Mouse (Mus musculus) limb, embryonic 15.5 days (tissue): ENCODE results near the gene Ugt1a6b. TPM values are rescaled to one million over a fixed set of nuclear protein-coding genes. Genes with fewer than 3 reads are reported as not detected.
A peak's percentile ranks its signal among the peaks of the same experiment; 100 is the strongest.

Experiments
- ATAC-seq: fragments of 200-750 bp; cut with Nextera tagmentation; 2 replicates; pipeline ENCODE4 v1.8.0; 2017; ENCODE audit warnings: low read depth, moderate TSS enrichment; ENCODE audit not compliant: insufficient number of reproducible peaks, low FRiP score, low TSS enrichment
- H3K27ac ChIP-seq: fragments of 300-500 bp; sonication (generic); 2 replicates; pipeline ENCODE4 v1.5.1; 2015; ENCODE audit warnings: moderate library complexity, mild to moderate bottlenecking, inconsistent platforms
- H3K27me3 ChIP-seq: fragments of 300-500 bp; sonication (generic); 2 replicates; pipeline ENCODE4 v1.6.1; 2015; ENCODE audit warnings: inconsistent platforms
- H3K36me3 ChIP-seq: fragments of 300-500 bp; sonication (generic); 2 replicates; pipeline ENCODE4 v1.6.1; 2015; ENCODE audit warnings: inconsistent platforms
- H3K4me1 ChIP-seq: fragments of 300-500 bp; sonication (generic); 2 replicates; pipeline ENCODE4 v1.6.1; 2015; ENCODE audit warnings: inconsistent platforms
- H3K4me2 ChIP-seq: fragments of 300-500 bp; sonication (generic); 2 replicates; pipeline ENCODE4 v1.6.1; 2015; ENCODE audit warnings: mild to moderate bottlenecking, inconsistent platforms
- H3K4me3 ChIP-seq: fragments of 300-500 bp; sonication (generic); 2 replicates; pipeline ENCODE4 v1.5.1; 2015; ENCODE audit warnings: mild to moderate bottlenecking, inconsistent platforms
- H3K9ac ChIP-seq: fragments of 300-500 bp; sonication (generic); 2 replicates; pipeline ENCODE4 v1.6.1; 2015; ENCODE audit warnings: inconsistent platforms
- H3K9me3 ChIP-seq: fragments of 300-500 bp; sonication (generic); 2 replicates; pipeline ENCODE4 v1.6.1; 2016; ENCODE audit warnings: inconsistent platforms
- WGBS: fragments of 180-500 bp; shearing (Covaris S2); methylation state at CpG from one replicate; pipeline ENCODE4 v1.1.7; 2015; 5-methylcytosine and 5-hydroxymethylcytosine counted together
- polyA plus RNA-seq: library from polyadenylated mRNA; unstranded; fragments of >200 nt; fragmentation: Nextera tagmentation; extraction: Ambion mirVana; gene quantifications from 2 replicates; pipeline ENCODE4 v1.2.1, GENCODE M21; 2015

Gene Ugt1a6b
- polyA plus RNA-seq, 1 experiment from 2014 or later: 1.00 TPM

- Histone ChIP-seq H3K27me3 (no peaks in the 10 kb centered on the region), H3K9me3 (no peaks in the 10 kb centered on the region), H3K36me3 (peaks cover 81% of the 10 kb centered on the region), H3K4me3 (no peak overlapping the region), H3K9ac (no peak overlapping the region), H3K4me1 (peaks cover 14% of the 10 kb centered on the region), H3K27ac (no peak overlapping the region; the same call in 1 of the 2 replicates), H3K4me2 (no peak overlapping the region)
- WGBS: 70% methylated on average over 4 of the region's 4 CpGs
- 0 out of 2 replicates have a peak, but pooled peaks have one; percentile 1 for ATAC-seq
Observed at GRCm38 (mm10) chr1:88262255-88262654, 159.2 kb downstream of the Ugt1a6b start.

- no peaks in the 10 kb centered on the region for H3K27me3 ChIP-seq
- WGBS: 68% methylated on average over 6 of the region's 6 CpGs
- no peaks in the 10 kb centered on the region for H3K9me3 ChIP-seq
- no peak for ATAC-seq
- no peak overlapping the region for H3K4me3 ChIP-seq
- 0 out of 2 replicates have a peak overlapping the region, but pooled peaks have one; percentile 0 for H3K27ac ChIP-seq
- peaks cover 14% of the 10 kb centered on the region for H3K4me1 ChIP-seq
- peaks cover 88% of the 10 kb centered on the region for H3K36me3 ChIP-seq
- no peak overlapping the region for H3K9ac ChIP-seq
- H3K4me2 ChIP-seq: no peak overlapping the region
Observed at GRCm38 (mm10) chr1:88262961-88263360, 159.9 kb downstream of the Ugt1a6b start.

GRCm38 (mm10) chr1:88263778-88264177 is 160.7 kb downstream of the Ugt1a6b start:
- no peak overlapping the region for H3K27ac ChIP-seq
- no peaks in the 10 kb centered on the region for H3K9me3 ChIP-seq
- ATAC-seq: no peak
- H3K27me3 ChIP-seq: no peaks in the 10 kb centered on the region
- no peak overlapping the region for H3K9ac ChIP-seq
- H3K4me1 ChIP-seq: peaks cover 14% of the 10 kb centered on the region
- no peak overlapping the region for H3K4me3 ChIP-seq
- WGBS: 92% methylated on average over 5 of the region's 5 CpGs
- no peak overlapping the region for H3K4me2 ChIP-seq
- H3K36me3 ChIP-seq: peaks cover 97% of the 10 kb centered on the region

GRCm38 (mm10) chr1:88264237-88264868 is 161.3 kb downstream of the Ugt1a6b start:
- Histone ChIP-seq H3K4me3 (no peak overlapping the region), H3K4me2 (no peak overlapping the region), H3K27me3 (no peaks in the 10 kb centered on the region), H3K27ac (no peak overlapping the region), H3K4me1 (peaks cover 10% of the 10 kb centered on the region), H3K9ac (no peak overlapping the region), H3K9me3 (no peaks in the 10 kb centered on the region), H3K36me3 (peaks cover 99% of the 10 kb centered on the region)
- no peak for ATAC-seq
- 86% methylated on average over 7 of the region's 7 CpGs for WGBS

GRCm38 (mm10) chr1:88264869-88265240 is 161.8 kb downstream of the Ugt1a6b start:
- H3K36me3 ChIP-seq: peaks cover 99% of the 10 kb centered on the region
- whole genome bisulfite sequencing: 77% methylated on average over 4 of the region's 4 CpGs
- peaks cover 7% of the 10 kb centered on the region for H3K4me1 ChIP-seq
- no peak for ATAC-seq
- no peak overlapping the region for H3K27ac ChIP-seq
- no peak overlapping the region for H3K4me2 ChIP-seq
- no peaks in the 10 kb centered on the region for H3K9me3 ChIP-seq
- H3K27me3 ChIP-seq: no peaks in the 10 kb centered on the region
- no peak overlapping the region for H3K4me3 ChIP-seq
- H3K9ac ChIP-seq: no peak overlapping the region

GRCm38 (mm10) chr1:88266123-88266522 is 163.1 kb downstream of the Ugt1a6b start:
- 90% methylated on average over 13 of the region's 13 CpGs for WGBS
- no peak overlapping the region for H3K4me3 ChIP-seq
- H3K9ac ChIP-seq: no peak overlapping the region

GRCm38 (mm10) chr1:88267489-88267888 is 164.4 kb downstream of the Ugt1a6b start:
- Histone ChIP-seq H3K9me3 (no peaks in the 10 kb centered on the region), H3K27ac (no peak overlapping the region), H3K36me3 (peaks cover 87% of the 10 kb centered on the region), H3K4me1 (no peaks in the 10 kb centered on the region), H3K27me3 (no peaks in the 10 kb centered on the region), H3K9ac (no peak overlapping the region), H3K4me3 (no peak overlapping the region), H3K4me2 (no peak overlapping the region)
- ATAC-seq: 0 out of 2 replicates have a peak, but pooled peaks have one; percentile 0
- WGBS: 92% methylated on average over 6 of the region's 6 CpGs

More at GRCm38 (mm10) chr1:88266123-88266522, 163.1 kb downstream of the Ugt1a6b start:
- Histone ChIP-seq H3K4me2 (no peak overlapping the region), H3K27ac (no peak overlapping the region), H3K4me1 (peaks cover 7% of the 10 kb centered on the region; the same call in 1 of the 2 replicates), H3K9me3 (no peaks in the 10 kb centered on the region), H3K27me3 (no peaks in the 10 kb centered on the region), H3K36me3 (peaks cover 90% of the 10 kb centered on the region)
- ATAC-seq: no peak

GRCm38 (mm10) chr1:88268070-88268469 is 165.0 kb downstream of the Ugt1a6b start:
- no peak overlapping the region for H3K4me3 ChIP-seq
- H3K4me1 ChIP-seq: no peaks in the 10 kb centered on the region
- peaks cover 87% of the 10 kb centered on the region for H3K36me3 ChIP-seq
- no peak for ATAC-seq
- H3K9me3 ChIP-seq: no peaks in the 10 kb centered on the region
- no peaks in the 10 kb centered on the region for H3K27me3 ChIP-seq
- no peak overlapping the region for H3K27ac ChIP-seq
- H3K9ac ChIP-seq: no peak overlapping the region
- WGBS: 86% methylated on average over 6 of the region's 6 CpGs
- H3K4me2 ChIP-seq: no peak overlapping the region

Other genes with a start within 250 kb of the Ugt1a6b start
- gene Dgkd, start 250.0 kb upstream of the Ugt1a6b start, polyA plus RNA-seq: 24.4 and 25.2 TPM in 2 replicates
- gene Usp40, start 94.7 kb upstream of the Ugt1a6b start, polyA plus RNA-seq: 38.0 and 39.2 TPM in 2 replicates
- not detected in 2 replicates for gene Ugt1a10, start 47.9 kb upstream of the Ugt1a6b start, polyA plus RNA-seq
- not detected in 2 replicates for gene Ugt1a9, start 32.5 kb upstream of the Ugt1a6b start, polyA plus RNA-seq
- not detected in 2 replicates for gene Ugt1a8, start 15.4 kb upstream of the Ugt1a6b start, polyA plus RNA-seq
- gene Ugt1a7c, start 8.2 kb upstream of the Ugt1a6b start, polyA plus RNA-seq: 4.2 and 4.6 TPM in 2 replicates
- gene Ugt1a6a, start 31.6 kb downstream of the Ugt1a6b start, polyA plus RNA-seq: 7.5 and 8.1 TPM in 2 replicates
- not detected in 2 replicates for gene Ugt1a5, start 62.8 kb downstream of the Ugt1a6b start, polyA plus RNA-seq
- not detected in 2 replicates for gene Ugt1a2, start 97.3 kb downstream of the Ugt1a6b start, polyA plus RNA-seq
- 11.1 and 11.6 TPM in 2 replicates for gene Dnajb3, start 102.5 kb downstream of the Ugt1a6b start, polyA plus RNA-seq
- 10.8 and 12.3 TPM in 2 replicates for gene Ugt1a1, start 108.7 kb downstream of the Ugt1a6b start, polyA plus RNA-seq
- gene Mroh2a, start 123.7 kb downstream of the Ugt1a6b start, polyA plus RNA-seq: 1.6 and 2.2 TPM in 2 replicates
- 161 and 168 TPM in 2 replicates for gene Hjurp, start 174.4 kb downstream of the Ugt1a6b start, polyA plus RNA-seq
- gene Trpm8, start 174.4 kb downstream of the Ugt1a6b start, polyA plus RNA-seq: not detected in 2 replicates